Mouse (Mus musculus) heart, adult 2 months (tissue): ENCODE results near the gene Thsd4. TPM values are rescaled to one million over a fixed set of nuclear protein-coding genes. Genes with fewer than 3 reads are reported as not detected.

Source experiments
- DNase-seq, 2 experiments: peaks; one replicate each; pipeline ENCODE4 v3.0.0; 2021
- H3K27ac ChIP-seq: fragments of 200-600 bp; 2 replicates; pipeline ENCODE4 v1.8.1; 2022
- H3K27me3 ChIP-seq: fragments of 200-500 bp; 2 replicates; pipeline ENCODE4 v1.6.1; 2012; ENCODE audit warnings: mild to moderate bottlenecking, low read length, inconsistent platforms, mixed read lengths; ENCODE audit not compliant: control insufficient read depth, insufficient read depth
- H3K36me3 ChIP-seq: fragments of 200-500 bp; 2 replicates; pipeline ENCODE4 v1.6.1; 2012; ENCODE audit warnings: low read length, inconsistent platforms; ENCODE audit not compliant: control insufficient read depth, insufficient read depth
- H3K4me1 ChIP-seq: fragments of 200-500 bp; 2 replicates; pipeline ENCODE4 v1.6.1; 2011; ENCODE audit warnings: low read length; ENCODE audit not compliant: control insufficient read depth, insufficient read depth
- H3K4me3 ChIP-seq: fragments of 200-600 bp; 2 replicates; pipeline ENCODE4 v1.8.1; 2022
- H3K79me2 ChIP-seq: fragments of 200-500 bp; replicated peaks from 2 replicates; pipeline ENCODE4 v1.6.1; 2012; ENCODE audit warnings: mild to moderate bottlenecking, inconsistent platforms, low read length, moderate library complexity, mixed read lengths; ENCODE audit not compliant: control insufficient read depth, insufficient read depth
- H3K9ac ChIP-seq: fragments of 200-500 bp; 2 replicates; pipeline ENCODE4 v1.6.1; 2012; ENCODE audit warnings: low read depth, mild to moderate bottlenecking, control low read depth, inconsistent platforms, low read length, mixed read lengths
- CTCF ChIP-seq: fragments of 200-600 bp; IDR thresholded peaks from 2 replicates; pipeline ENCODE4 v1.8.1; 2022; ENCODE audit warnings: antibody characterized with exemption, mild to moderate bottlenecking, moderate library complexity
- EP300 ChIP-seq: fragments of 200-500 bp; IDR thresholded peaks from 2 replicates; pipeline ENCODE4 v1.6.1; 2011; ENCODE audit warnings: low read depth, low read length, control low read depth; ENCODE audit not compliant: insufficient read depth
- POLR2A ChIP-seq: fragments of 200-500 bp; IDR thresholded peaks from 2 replicates; pipeline ENCODE4 v1.6.1; 2011; ENCODE audit warnings: mild to moderate bottlenecking, low read depth, low read length, control low read depth; ENCODE audit not compliant: insufficient read depth
- WGBS: fragments of 180-500 bp; shearing (Covaris S2); methylation state at CpG from one replicate; pipeline ENCODE4 v1.1.7; 2018; 5-methylcytosine and 5-hydroxymethylcytosine counted together
- intact Hi-C: fragments of 180-260 bp; cut with DNase I; formaldehyde crosslinking; loops from one replicate; pipeline ENCODE4 v1.15.1; 2025
- polyA plus RNA-seq: library from polyadenylated mRNA; depleted of rRNA; stranded (reverse); fragments of >200 nt; gene quantifications from 2 replicates; pipeline ENCODE4 v1.2.3, GENCODE M21; 2012
- total RNA-seq, 2 experiments: library from RNA; stranded (reverse); gene quantifications; 2 replicates each; pipeline ENCODE4 v1.2.3; 2021

Thsd4 gene
- total and polyA plus RNA-seq, 3 experiments, result 3.5 to 5.2 (median 4.3) TPM

DNA sequence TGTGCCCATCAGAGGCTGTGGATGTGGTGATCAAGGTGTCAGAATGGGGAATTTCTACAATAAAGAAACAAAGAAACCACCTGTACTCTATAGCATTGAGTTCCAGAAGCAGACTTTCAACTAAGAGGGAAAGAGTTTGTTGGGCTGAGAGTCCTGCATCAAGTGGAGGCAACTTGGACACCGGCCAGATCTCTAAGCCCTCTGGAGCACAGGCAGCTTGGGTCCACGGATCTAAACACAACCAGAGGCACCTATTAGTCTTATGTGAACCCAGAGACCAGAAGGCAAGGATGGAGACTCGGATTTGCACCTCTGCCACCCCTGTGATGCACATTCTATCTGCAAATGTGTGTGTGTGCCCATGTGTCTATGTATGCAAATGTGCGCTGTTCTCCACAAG, 456.7 kb downstream of the Thsd4 start:
- H3K27ac ChIP-seq, result no peak overlapping the region
- no peaks in the 10 kb centered on the region for H3K36me3 ChIP-seq
- H3K4me3 ChIP-seq, result no peak overlapping the region
- intact Hi-C loops, result no loop called here
- TF ChIP-seq CTCF, result no peak
- TF ChIP-seq POLR2A, result no peak
- TF ChIP-seq EP300, result no peak
- DNase-seq, result no peak
- H3K27me3 ChIP-seq, result no peaks in the 10 kb centered on the region
- no peaks in the 10 kb centered on the region for H3K4me1 ChIP-seq
- WGBS, result 66% methylated on average over 4 of the region's 4 CpGs
- no peaks in the 10 kb centered on the region for H3K79me2 ChIP-seq
- no peak overlapping the region for H3K9ac ChIP-seq

DNA sequence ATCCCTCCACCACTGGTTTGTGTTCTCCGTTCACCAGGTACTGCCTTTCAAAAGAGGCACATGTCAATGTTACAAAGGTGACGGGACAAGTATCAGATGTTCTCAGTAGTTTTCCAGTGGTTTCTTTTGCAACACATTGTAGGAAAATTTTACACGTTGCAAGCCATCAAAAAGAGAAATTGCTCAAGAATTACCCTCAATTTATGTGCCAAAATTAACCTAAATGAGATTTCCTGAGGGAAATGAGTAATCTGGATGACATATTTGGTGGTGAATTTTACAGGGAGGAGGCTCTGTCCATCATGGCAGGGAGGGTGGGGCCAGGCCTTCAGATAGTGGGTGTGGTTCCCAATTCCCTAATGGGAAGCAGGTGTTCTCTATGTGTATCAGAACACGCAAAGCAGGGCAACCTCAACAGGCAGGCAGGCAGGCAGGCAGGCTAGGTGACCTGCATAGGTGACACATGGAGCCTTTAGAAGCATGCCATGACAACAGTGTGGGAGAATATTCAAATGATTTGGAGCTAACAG, 458.6 kb downstream of the Thsd4 start:
- TF ChIP-seq POLR2A (no peak), EP300 (no peak), CTCF (no peak)
- no peak overlapping the region for H3K4me3 ChIP-seq
- no peak overlapping the region for H3K27ac ChIP-seq
- intact Hi-C loops, result no loop called here
- no peak for DNase-seq
- 58% methylated on average over 4 of the region's 4 CpGs for WGBS
- H3K79me2 ChIP-seq, result no peaks in the 10 kb centered on the region
- H3K4me1 ChIP-seq, result no peaks in the 10 kb centered on the region
- H3K9ac ChIP-seq, result no peak overlapping the region
- H3K27me3 ChIP-seq, result no peaks in the 10 kb centered on the region
- no peaks in the 10 kb centered on the region for H3K36me3 ChIP-seq

GRCm38 (mm10) chr9:60056131-60056530, 465.7 kb downstream of the Thsd4 start:
- H3K27ac ChIP-seq, result no peak overlapping the region
- no peak for DNase-seq
- H3K9ac ChIP-seq, result no peak overlapping the region
- intact Hi-C loops, result no loop called here
- peaks cover 5% of the 10 kb centered on the region for H3K4me1 ChIP-seq
- no peak overlapping the region for H3K4me3 ChIP-seq
- H3K36me3 ChIP-seq, result no peaks in the 10 kb centered on the region
- no peak for TF ChIP-seq CTCF
- H3K79me2 ChIP-seq, result no peaks in the 10 kb centered on the region
- no peaks in the 10 kb centered on the region for H3K27me3 ChIP-seq
- 51% methylated on average over 5 of the region's 5 CpGs for WGBS

- intact Hi-C loops, result no loop called here
- Histone ChIP-seq H3K36me3 (no peaks in the 10 kb centered on the region), H3K4me1 (peaks cover 5% of the 10 kb centered on the region), H3K79me2 (no peaks in the 10 kb centered on the region), H3K27me3 (no peaks in the 10 kb centered on the region), H3K27ac (no peak overlapping the region; the same call in 1 of the 2 replicates), H3K9ac (no peak overlapping the region), H3K4me3 (no peak overlapping the region)
- WGBS, result 44% methylated on average over 5 of the region's 5 CpGs
- no peak for DNase-seq
- no peak for TF ChIP-seq EP300
- TF ChIP-seq POLR2A, result no peak
- no peak for TF ChIP-seq CTCF
Measured at GRCm38 (mm10) chr9:60054951-60055350, 466.9 kb downstream of the Thsd4 start.

DNA sequence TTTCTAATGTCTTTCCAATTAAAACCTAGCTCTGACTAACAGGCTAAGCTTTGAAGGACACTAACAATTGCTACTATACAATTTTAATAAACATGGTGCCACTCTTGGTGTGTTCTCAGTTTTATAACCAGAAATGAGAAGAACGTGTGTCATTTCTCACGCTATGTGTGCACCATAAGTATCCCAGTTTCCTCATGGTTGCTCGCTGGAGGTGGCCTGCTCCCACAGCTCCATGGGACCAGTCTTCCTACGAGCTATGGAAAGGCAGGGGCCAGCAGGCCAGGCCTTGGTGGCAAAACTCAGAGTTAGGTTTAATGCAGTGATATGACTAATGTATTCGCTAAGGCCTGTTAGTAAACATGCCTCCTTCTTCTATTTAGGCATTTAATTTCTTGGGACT, 468.7 kb downstream of the Thsd4 start:
- Histone ChIP-seq H3K79me2 (no peaks in the 10 kb centered on the region), H3K36me3 (no peaks in the 10 kb centered on the region), H3K4me1 (peaks cover 5% of the 10 kb centered on the region), H3K27ac (no peak overlapping the region), H3K9ac (no peak overlapping the region), H3K4me3 (no peak overlapping the region), H3K27me3 (no peaks in the 10 kb centered on the region)
- TF ChIP-seq POLR2A, result no peak
- no peak for TF ChIP-seq CTCF
- TF ChIP-seq EP300, result no peak
- DNase-seq, result no peak
- WGBS, result 95% methylated on average over 5 of the region's 5 CpGs
- intact Hi-C loops, result no loop called here

DNA sequence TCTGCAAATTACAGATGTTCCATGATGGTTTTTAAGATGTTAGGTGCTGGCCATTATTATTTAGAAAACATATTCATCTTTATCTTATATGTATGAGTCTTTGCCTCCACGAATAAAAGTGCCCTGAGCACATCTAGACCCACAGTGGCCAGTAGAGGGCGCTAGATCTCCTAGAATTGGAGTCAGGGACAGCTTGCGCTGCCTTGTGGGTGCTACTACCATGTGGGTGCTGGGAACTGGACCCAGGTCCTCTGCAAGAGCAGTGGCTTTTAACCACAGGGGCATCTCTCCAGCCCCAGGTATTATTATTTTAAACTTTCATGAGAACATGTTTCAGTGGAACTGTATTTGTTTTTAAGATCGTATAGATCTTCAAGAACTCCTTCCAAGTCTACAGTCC, 469.4 kb downstream of the Thsd4 start:
- no peaks in the 10 kb centered on the region for H3K27me3 ChIP-seq
- H3K79me2 ChIP-seq, result no peaks in the 10 kb centered on the region
- no peak overlapping the region for H3K9ac ChIP-seq
- TF ChIP-seq CTCF (peak; percentile 46), POLR2A (no peak)
- H3K27ac ChIP-seq, result no peak overlapping the region
- DNase-seq, result no peak
- intact Hi-C loops, result no loop called here
- no peak overlapping the region for H3K4me3 ChIP-seq
- no peaks in the 10 kb centered on the region for H3K36me3 ChIP-seq
- peaks cover 5% of the 10 kb centered on the region for H3K4me1 ChIP-seq
- 73% methylated on average over 4 of the region's 4 CpGs for WGBS

GRCm38 (mm10) chr9:60043175-60043574, 478.7 kb downstream of the Thsd4 start:
- Histone ChIP-seq H3K9ac (no peak overlapping the region), H3K4me3 (no peak overlapping the region), H3K4me1 (no peaks in the 10 kb centered on the region), H3K36me3 (no peaks in the 10 kb centered on the region), H3K79me2 (no peaks in the 10 kb centered on the region), H3K27ac (no peak overlapping the region), H3K27me3 (no peaks in the 10 kb centered on the region; the same call in 1 of the 2 replicates)
- intact Hi-C loops, result no loop called here
- TF ChIP-seq POLR2A (no peak), EP300 (no peak), CTCF (no peak)
- DNase-seq, result no peak
- 80% methylated on average over 1 of the region's 1 CpGs for WGBS
